Mouse (Mus musculus): Measurements from ENCODE around the gene Tbx21.

Gene Tbx21

GRCm38 (mm10) chr11:97063274-97063920, 51.7 kb downstream of the Tbx21 start:
- in situ Hi-C loops (cut with MboI; ENCODE audit: low pct_unique_long_range_greater_than_20kb in 1 of 2, low sequenced_read_pairs in 2 of 2, unreplicated experiment in 1 of 2), result no loop called here

GRCm38 (mm10) chr11:97052219-97052646, 62.9 kb downstream of the Tbx21 start:
- in situ Hi-C loops (cut with MboI; ENCODE audit: low pct_unique_long_range_greater_than_20kb in 1 of 2, low sequenced_read_pairs in 2 of 2, unreplicated experiment in 1 of 2), result no loop called here

- in situ Hi-C loops (cut with MboI; ENCODE audit: low pct_unique_long_range_greater_than_20kb in 1 of 2, low sequenced_read_pairs in 2 of 2, unreplicated experiment in 1 of 2), result no loop called here
Measured at GRCm38 (mm10) chr11:97050944-97051586, 64.1 kb downstream of the Tbx21 start.

GRCm38 (mm10) chr11:97050216-97050943, 64.8 kb downstream of the Tbx21 start, which contains the start of gene Osbpl7:
Osbpl7 (plus strand) TSS chr11:97050628.
- in situ Hi-C loops (cut with MboI; ENCODE audit: low pct_unique_long_range_greater_than_20kb in 1 of 2, low sequenced_read_pairs in 2 of 2, unreplicated experiment in 1 of 2), result no loop called here

- in situ Hi-C loops (cut with MboI; ENCODE audit: low pct_unique_long_range_greater_than_20kb in 1 of 2, low sequenced_read_pairs in 2 of 2, unreplicated experiment in 1 of 2), result no loop called here
Measured at GRCm38 (mm10) chr11:97049492-97050085, 65.5 kb downstream of the Tbx21 start.

- in situ Hi-C loops (cut with MboI; ENCODE audit: low pct_unique_long_range_greater_than_20kb in 1 of 2, low sequenced_read_pairs in 2 of 2, unreplicated experiment in 1 of 2), result no loop called here
Measured at GRCm38 (mm10) chr11:97048090-97048650, 67.0 kb downstream of the Tbx21 start.

Data from mouse embryonic stem cell (cell line).